Mouse (Mus musculus) small intestine, adult 2 months (tissue): ENCODE data around the gene Cep170b. TPM values are rescaled to one million over a fixed set of nuclear protein-coding genes. Genes with fewer than 3 reads are reported as not detected.

Experiments
- H3K27ac ChIP-seq: fragments of 200-500 bp; 2 replicates; pipeline ENCODE4 v1.5.1; 2012; ENCODE audit warnings: low read depth, low read length, control low read depth, inconsistent platforms; ENCODE audit not compliant: insufficient read depth
- H3K27me3 ChIP-seq: fragments of 200-500 bp; 2 replicates; pipeline ENCODE4 v1.6.1; 2012; ENCODE audit warnings: mild to moderate bottlenecking, moderate library complexity, low read length, inconsistent platforms; ENCODE audit not compliant: control insufficient read depth, insufficient read depth
- H3K36me3 ChIP-seq: fragments of 200-500 bp; 2 replicates; pipeline ENCODE4 v1.6.1; 2012; ENCODE audit warnings: mild to moderate bottlenecking, low read length, control low read depth, inconsistent platforms; ENCODE audit not compliant: control insufficient read depth, insufficient read depth
- H3K4me1 ChIP-seq: fragments of 200-500 bp; 2 replicates; pipeline ENCODE4 v1.6.1; 2012; ENCODE audit warnings: low read length, inconsistent platforms, mixed read lengths; ENCODE audit not compliant: control insufficient read depth, insufficient read depth, insufficient read length
- H3K4me3 ChIP-seq: fragments of 200-500 bp; 2 replicates; pipeline ENCODE4 v1.5.1; 2012; ENCODE audit warnings: low read depth, mild to moderate bottlenecking, control low read depth, inconsistent platforms, low read length, moderate library complexity
- CTCF ChIP-seq: fragments of 200-500 bp; IDR thresholded peaks from 2 replicates; pipeline ENCODE4 v1.5.1; 2012; ENCODE audit warnings: low read depth, mild to moderate bottlenecking, control low read depth, inconsistent platforms, low read length, moderate library complexity, mixed read lengths; ENCODE audit not compliant: insufficient replicate concordance, insufficient read length; ENCODE audit errors: extremely low read depth
- POLR2A ChIP-seq: fragments of 200-500 bp; IDR thresholded peaks from 2 replicates; pipeline ENCODE4 v1.6.1; 2012; ENCODE audit warnings: low read depth, mild to moderate bottlenecking, control low read depth, inconsistent platforms, low read length, moderate library complexity
- WGBS: fragments of 180-500 bp; shearing (Covaris S2); methylation state at CpG from one replicate; pipeline ENCODE4 v1.1.7; 2018; 5-methylcytosine and 5-hydroxymethylcytosine counted together
- polyA plus RNA-seq: library from polyadenylated mRNA; depleted of rRNA; stranded (reverse); fragments of >200 nt; gene quantifications from 2 replicates; pipeline ENCODE4 v1.2.3, GENCODE M21; 2012

The Cep170b gene
- polyA plus RNA-seq, 1 experiment, result 99.3 TPM

GRCm38 (mm10) chr12:112675245-112676035 is 44.8 kb upstream of the Cep170b start:
- peak overlapping the region; percentile 91; the same call in 1 of the 2 replicates for H3K27ac ChIP-seq
- H3K4me3 ChIP-seq, result peak overlapping the region; percentile 71
- TF ChIP-seq CTCF, result peak; percentile 76; the same call in 1 of the 2 replicates
- peak; percentile 33; the same call in 1 of the 2 replicates for TF ChIP-seq POLR2A
- H3K4me1 ChIP-seq, result peaks cover 33% of the 10 kb centered on the region
- H3K27me3 ChIP-seq, result no peaks in the 10 kb centered on the region
- WGBS, result 15% methylated on average over 18 of the region's 18 CpGs
- H3K36me3 ChIP-seq, result peaks cover 9% of the 10 kb centered on the region

GRCm38 (mm10) chr12:112677076-112677475 is 43.2 kb upstream of the Cep170b start:
- H3K27me3 ChIP-seq, result no peaks in the 10 kb centered on the region
- WGBS, result 35% methylated on average over 5 of the region's 5 CpGs
- H3K27ac ChIP-seq, result no peak overlapping the region
- peaks cover 9% of the 10 kb centered on the region for H3K36me3 ChIP-seq
- no peak overlapping the region for H3K4me3 ChIP-seq
- no peak for TF ChIP-seq POLR2A
- TF ChIP-seq CTCF, result no peak
- H3K4me1 ChIP-seq, result peaks cover 30% of the 10 kb centered on the region

GRCm38 (mm10) chr12:112677943-112678554 is 42.2 kb upstream of the Cep170b start:
- H3K27ac ChIP-seq, result peak overlapping the region; percentile 18; the same call in 1 of the 2 replicates
- TF ChIP-seq POLR2A, result no peak
- no peak for TF ChIP-seq CTCF
- 42% methylated on average over 19 of the region's 19 CpGs for WGBS
- H3K4me1 ChIP-seq, result peaks cover 23% of the 10 kb centered on the region
- H3K27me3 ChIP-seq, result no peaks in the 10 kb centered on the region
- peaks cover 9% of the 10 kb centered on the region for H3K36me3 ChIP-seq
- peak overlapping the region; percentile 88 for H3K4me3 ChIP-seq

- peak within 1 kb of the TSS; percentile 58 for H3K27ac ChIP-seq
- peaks cover 9% of the 10 kb centered on the region for H3K36me3 ChIP-seq
- H3K4me1 ChIP-seq, result peaks cover 23% of the 10 kb centered on the region
- TF ChIP-seq POLR2A (no peak), CTCF (no peak)
- no peaks in the 10 kb centered on the region for H3K27me3 ChIP-seq
- under 1% methylated on average over 60 of the region's 60 CpGs for WGBS
- H3K4me3 ChIP-seq, result peak within 1 kb of the TSS; percentile 88
Measured at GRCm38 (mm10) chr12:112678555-112679026, 41.7 kb upstream of the Cep170b start, which contains the start of gene Zbtb42. TSS of gene Zbtb42 (plus strand) at chr12:112678828.

- Histone ChIP-seq H3K4me1 (peaks cover 23% of the 10 kb centered on the region), H3K27me3 (no peaks in the 10 kb centered on the region), H3K4me3 (peak overlapping the region; percentile 88), H3K27ac (peak overlapping the region; percentile 58), H3K36me3 (peaks cover 9% of the 10 kb centered on the region)
- TF ChIP-seq POLR2A (no peak), CTCF (no peak)
- 8% methylated on average over 81 of the region's 87 CpGs for WGBS
Measured at GRCm38 (mm10) chr12:112679027-112679996, 40.9 kb upstream of the Cep170b start.

GRCm38 (mm10) chr12:112683351-112683750 is 36.9 kb upstream of the Cep170b start:
- H3K4me1 ChIP-seq, result peaks cover 12% of the 10 kb centered on the region
- no peak overlapping the region for H3K4me3 ChIP-seq
- H3K36me3 ChIP-seq, result peaks cover 9% of the 10 kb centered on the region
- no peak overlapping the region for H3K27ac ChIP-seq
- H3K27me3 ChIP-seq, result no peaks in the 10 kb centered on the region
- WGBS, result 80% methylated on average over 7 of the region's 7 CpGs
- no peak for TF ChIP-seq POLR2A
- TF ChIP-seq CTCF, result no peak
